Mouse (Mus musculus): ENCODE data around the gene Klhl40.

The Klhl40 gene

GRCm38 (mm10) chr9:121823991-121824390 is 46.6 kb downstream of the Klhl40 start:
- DNase-seq (ENCODE audit: low read depth, low spot score): no peak

GRCm38 (mm10) chr9:121826356-121826755 is 48.9 kb downstream of the Klhl40 start:
- DNase-seq (ENCODE audit: low read depth, low spot score): no peak

GRCm38 (mm10) chr9:121828314-121828713 is 50.9 kb downstream of the Klhl40 start:
- no peak for DNase-seq (ENCODE audit: low read depth, low spot score)

GRCm38 (mm10) chr9:121829270-121829992 is 52.0 kb downstream of the Klhl40 start:
- no peak for DNase-seq (ENCODE audit: low read depth, low spot score)

GRCm38 (mm10) chr9:121830243-121830955 is 53.0 kb downstream of the Klhl40 start:
- DNase-seq (ENCODE audit: low read depth, low spot score): peak; percentile 54

- peak; percentile 72 for DNase-seq (ENCODE audit: low read depth, low spot score)
Observed at GRCm38 (mm10) chr9:121830956-121831293, 53.5 kb downstream of the Klhl40 start.
